Comparison of ENCODE assay signal across 9 mouse cellular contexts in genomic region chr7:137714318-137714962, GRCm38 (mm10).
DNase-seq lines count a peak whose midpoint lies in the region; ATAC-seq and TF ChIP-seq lines count a peak whose summit lies in the region.
"Had no signal": no experiment of that assay in that cellular context is flagged by ENCODE, and none has a peak within 500 bp of the region (broad histone marks: within the 10 kb centered on the region; RNA-seq: fewer than 3 reads in every experiment).

No protein-coding gene starts in this region.

- no peaks in the 10 kb centered on the region for H3K9me3 ChIP-seq in heart, embryonic 11.5 days (replicated peaks; ENCODE audit: control insufficient read depth, low read length)
- no peaks in the 10 kb centered on the region for H3K9me3 ChIP-seq in embryonic facial prominence, embryonic 15.5 days (replicated peaks)
- H3K9me3 ChIP-seq in intestine, postnatal 0 days (ENCODE audit: control insufficient read depth) = no peaks in the 10 kb centered on the region

- H3K27me3 ChIP-seq in heart, embryonic 11.5 days (ENCODE audit: control insufficient read depth, insufficient read depth, low read length) = no peaks in the 10 kb centered on the region
- H3K27me3 ChIP-seq in embryonic facial prominence, embryonic 15.5 days = no peaks in the 10 kb centered on the region
- no peaks in the 10 kb centered on the region for H3K27me3 ChIP-seq in intestine, postnatal 0 days (replicated peaks; ENCODE audit: control insufficient read depth, insufficient read depth, low read length)

- 35% methylated on average over 12 of the region's 12 CpGs for WGBS in heart, embryonic 11.5 days (ENCODE audit: insufficient replicate concordance)
- WGBS in embryonic facial prominence, embryonic 15.5 days = 14% methylated on average over 12 of the region's 12 CpGs
- WGBS in intestine, postnatal 0 days = 49% methylated on average over 12 of the region's 12 CpGs

- H3K4me2 ChIP-seq in heart, embryonic 11.5 days = no peak overlapping the region
- H3K4me2 ChIP-seq in embryonic facial prominence, embryonic 15.5 days (replicated peaks) = no peak overlapping the region
- no peak overlapping the region for H3K4me2 ChIP-seq in intestine, postnatal 0 days (replicated peaks; ENCODE audit: low read depth)

- no peak overlapping the region for H3K4me3 ChIP-seq in heart, embryonic 11.5 days (ENCODE audit: low read depth, low read length)
- H3K4me3 ChIP-seq in embryonic facial prominence, embryonic 15.5 days (replicated peaks) = no peak overlapping the region
- no peak overlapping the region for H3K4me3 ChIP-seq in intestine, postnatal 0 days (ENCODE audit: low read depth, low read length)

- peak; percentile 74 to 83 for DNase-seq in heart, adult 18-20 months
- DNase-seq in NIH3T3 (ENCODE audit: low read depth) = peak; percentile 23
- peak; percentile 28 to 50 for DNase-seq in kidney, postnatal 36 days
- no peak for DNase-seq in ovary, postnatal 14 days (ENCODE audit: low spot score)
- no peak for DNase-seq in thymus, postnatal 14 days
- DNase-seq: cerebellum, adult 8-10 months had no signal

- TF ChIP-seq CTCF in intestine, postnatal 0 days (IDR thresholded peaks at IDR 0.05; ENCODE audit: low read depth) = no peak

- 0 out of 2 replicates have a peak, but pooled peaks cover 3% of the 10 kb centered on the region for H3K4me1 ChIP-seq in heart, embryonic 11.5 days (ENCODE audit: control insufficient read depth, insufficient read depth, low read length)
- H3K4me1 ChIP-seq in embryonic facial prominence, embryonic 15.5 days = peaks cover 41% of the 10 kb centered on the region
- H3K4me1 ChIP-seq in intestine, postnatal 0 days (replicated peaks; ENCODE audit: control insufficient read depth, insufficient read depth, low read length) = no peaks in the 10 kb centered on the region

- no peak overlapping the region for H3K9ac ChIP-seq in heart, embryonic 11.5 days (ENCODE audit: low read depth, low read length)
- H3K9ac ChIP-seq in embryonic facial prominence, embryonic 15.5 days = no peak overlapping the region
- no peak overlapping the region for H3K9ac ChIP-seq in intestine, postnatal 0 days (ENCODE audit: low read depth, low read length)

- no peaks in the 10 kb centered on the region for H3K36me3 ChIP-seq in heart, embryonic 11.5 days (ENCODE audit: control insufficient read depth, insufficient read depth, low read length)
- no peaks in the 10 kb centered on the region for H3K36me3 ChIP-seq in embryonic facial prominence, embryonic 15.5 days
- H3K36me3 ChIP-seq in intestine, postnatal 0 days (ENCODE audit: control insufficient read depth, insufficient read depth) = no peaks in the 10 kb centered on the region

- ATAC-seq in heart, embryonic 11.5 days (replicated peaks; ENCODE audit: insufficient number of reproducible peaks, low FRiP score, low TSS enrichment) = no peak
- ATAC-seq in embryonic facial prominence, embryonic 15.5 days (ENCODE audit: insufficient number of reproducible peaks, low FRiP score, low TSS enrichment, low read depth) = peak; percentile 43; the same call in 1 of the 2 replicates
- no peak for ATAC-seq in intestine, postnatal 0 days

- H3K27ac ChIP-seq in heart, embryonic 11.5 days (ENCODE audit: low read depth, low read length) = no peak overlapping the region
- H3K27ac ChIP-seq in embryonic facial prominence, embryonic 15.5 days (replicated peaks) = peak overlapping the region; percentile 13; the same call in 1 of the 2 replicates
- H3K27ac ChIP-seq in intestine, postnatal 0 days (ENCODE audit: low read depth, low read length) = no peak overlapping the region

Comparison
In these comparisons a context has a peak if more than half of its experiments do, and no peak if none do; other contexts are left out.
1. DNase-seq: peak in heart, adult 18-20 months (2 of 2), NIH3T3 (single experiment) and kidney, postnatal 36 days (2 of 2); none in ovary, postnatal 14 days (single experiment) and thymus, postnatal 14 days (single experiment).